Mouse (Mus musculus): ENCODE measurements around the gene Epn2.

DNA sequence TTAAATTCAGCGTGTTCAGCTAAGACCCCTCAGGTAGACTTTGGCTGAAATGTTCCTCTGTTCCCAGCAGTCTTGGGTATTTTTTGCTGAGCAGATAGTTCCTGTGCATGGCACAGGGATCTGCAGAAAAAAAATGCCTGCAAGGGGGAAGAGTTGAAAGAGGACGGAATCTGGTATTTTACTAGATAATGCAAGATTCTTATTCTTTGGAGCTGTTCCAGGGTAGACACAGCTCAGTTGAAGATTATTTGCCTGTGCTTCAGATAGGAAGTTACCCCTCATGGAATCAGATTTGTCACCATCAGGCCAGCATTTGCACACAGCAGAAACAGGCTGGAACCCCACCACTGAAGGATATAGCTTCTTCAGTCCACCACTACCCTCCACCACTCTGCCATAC lies 84.0 kb downstream of the Epn2 start:
- TF ChIP-seq CTCF (IDR thresholded peaks at IDR 0.05; ENCODE audit: extremely low read depth, insufficient read depth, insufficient read length, insufficient replicate concordance) (no peak), POLR2A (IDR thresholded peaks at IDR 0.05; ENCODE audit: low read depth, low read length) (no peak)
